ENCODE assay signal across 25 mouse cellular contexts in genomic region chr12:43852246-43852645, GRCm38 (mm10).
DNase-seq lines count a peak whose midpoint lies in the region; ATAC-seq and TF ChIP-seq lines count a peak whose summit lies in the region.
"Had no signal": no experiment of that assay in that cellular context is flagged by ENCODE, and none has a peak within 500 bp of the region (broad histone marks: within the 10 kb centered on the region; RNA-seq: fewer than 3 reads in every experiment).

No protein-coding gene starts in this region.

- TF ChIP-seq POLR2A in kidney, adult 2 months (IDR thresholded peaks at IDR 0.05; ENCODE audit: low read depth, low read length), result no peak

- H3K36me3 ChIP-seq in kidney, embryonic 15.5 days, result no peaks in the 10 kb centered on the region
- no peaks in the 10 kb centered on the region for H3K36me3 ChIP-seq in kidney, adult 2 months (ENCODE audit: control insufficient read depth, insufficient read depth, low read length)
- H3K36me3 ChIP-seq: embryonic facial prominence, embryonic 12.5 days; embryonic facial prominence, embryonic 15.5 days; heart, embryonic 12.5 days; heart, embryonic 15.5 days; hindbrain, embryonic 10.5 days; hindbrain, embryonic 13.5 days; intestine, embryonic 15.5 days had no signal

- H3K9me3 ChIP-seq in kidney, embryonic 15.5 days (replicated peaks), result no peaks in the 10 kb centered on the region
- H3K9me3 ChIP-seq: embryonic facial prominence, embryonic 12.5 days; embryonic facial prominence, embryonic 15.5 days; heart, embryonic 12.5 days; heart, embryonic 15.5 days; hindbrain, embryonic 10.5 days; hindbrain, embryonic 13.5 days; intestine, embryonic 15.5 days had no signal

- ATAC-seq in kidney, embryonic 15.5 days (replicated peaks; ENCODE audit: low FRiP score), result no peak; the same call in 1 of the 2 replicates
- ATAC-seq: CD4-positive, CD25-positive, alpha-beta regulatory T cell, adult 4 months; forebrain, embryonic 14.5 days; forebrain, postnatal 0 days; hindbrain, embryonic 16.5 days; intestine, embryonic 15.5 days had no signal

- no peaks in the 10 kb centered on the region for H3K27me3 ChIP-seq in kidney, embryonic 15.5 days
- H3K27me3 ChIP-seq in kidney, adult 2 months (replicated peaks; ENCODE audit: control insufficient read depth, insufficient read depth, low read length), result no peaks in the 10 kb centered on the region
- H3K27me3 ChIP-seq: embryonic facial prominence, embryonic 12.5 days; embryonic facial prominence, embryonic 15.5 days; heart, embryonic 12.5 days; heart, embryonic 15.5 days; hindbrain, embryonic 13.5 days; intestine, embryonic 15.5 days had no signal

- DNase-seq in kidney, adult 2 months, result no peak
- peak; percentile 57 for DNase-seq in adrenal gland, adult 8-10 months
- DNase-seq in adrenal gland, postnatal 10 days, result peak; percentile 13
- DNase-seq in layer of hippocampus, adult 9-10 months (ENCODE audit: low spot score), result no peak
- no peak for DNase-seq in urinary bladder, postnatal 14 days (ENCODE audit: low spot score)
- DNase-seq: cerebellum, adult 2 months; cerebellum, adult 9-11 months; cerebellum, postnatal 25 days; forebrain, postnatal 0 days; gastrocnemius, adult 2 months; gastrocnemius, postnatal 14 days; heart, adult 11 months; heart, postnatal 10 days; heart, postnatal 36 days had no signal

- H3K4me1 ChIP-seq in kidney, embryonic 15.5 days, result 0 out of 2 replicates have a peak, but pooled peaks cover 3% of the 10 kb centered on the region
- H3K4me1 ChIP-seq in kidney, adult 2 months (ENCODE audit: control insufficient read depth, insufficient read depth, low read length), result no peaks in the 10 kb centered on the region
- H3K4me1 ChIP-seq: embryonic facial prominence, embryonic 12.5 days; embryonic facial prominence, embryonic 15.5 days; heart, embryonic 12.5 days; heart, embryonic 15.5 days; hindbrain, embryonic 10.5 days; hindbrain, embryonic 13.5 days; intestine, embryonic 15.5 days had no signal

- H3K27ac ChIP-seq in kidney, embryonic 15.5 days, result 0 out of 2 replicates have a peak overlapping the region, but pooled peaks have one; percentile 3
- no peak overlapping the region for H3K27ac ChIP-seq in kidney, adult 2 months (ENCODE audit: insufficient read depth, low read depth, low read length)
- H3K27ac ChIP-seq: embryonic facial prominence, embryonic 12.5 days; embryonic facial prominence, embryonic 15.5 days; gastrocnemius, adult 2 months; heart, embryonic 15.5 days; hindbrain, embryonic 10.5 days; hindbrain, embryonic 13.5 days; intestine, embryonic 15.5 days had no signal

- no peak overlapping the region for H3K4me3 ChIP-seq in kidney, embryonic 15.5 days (replicated peaks)
- no peak overlapping the region for H3K4me3 ChIP-seq in kidney, adult 2 months (ENCODE audit: insufficient read depth, low read depth, low read length)
- H3K4me3 ChIP-seq: embryonic facial prominence, embryonic 12.5 days; embryonic facial prominence, embryonic 15.5 days; gastrocnemius, adult 2 months; heart, embryonic 12.5 days; heart, embryonic 15.5 days; hindbrain, embryonic 10.5 days; hindbrain, embryonic 13.5 days; intestine, embryonic 15.5 days had no signal

- no peak overlapping the region for H3K4me2 ChIP-seq in kidney, embryonic 15.5 days
- H3K4me2 ChIP-seq: embryonic facial prominence, embryonic 12.5 days; embryonic facial prominence, embryonic 15.5 days; heart, embryonic 12.5 days; heart, embryonic 15.5 days; hindbrain, embryonic 13.5 days; intestine, embryonic 15.5 days had no signal

- H3K9ac ChIP-seq in kidney, embryonic 15.5 days, result no peak overlapping the region
- H3K9ac ChIP-seq: embryonic facial prominence, embryonic 12.5 days; embryonic facial prominence, embryonic 15.5 days; forebrain, postnatal 0 days; heart, embryonic 12.5 days; heart, embryonic 15.5 days; hindbrain, embryonic 13.5 days; intestine, embryonic 15.5 days had no signal

- TF ChIP-seq CTCF in kidney, adult 2 months (conservative IDR thresholded peaks at IDR 0.05; ENCODE audit: insufficient read depth, insufficient read length, low read depth, low read length), result no peak

Comparison
In these comparisons a context has a peak if more than half of its experiments do, and no peak if none do; other contexts are left out.
1. DNase-seq: peak in adrenal gland, adult 8-10 months (single experiment) and adrenal gland, postnatal 10 days (single experiment); none in kidney, adult 2 months (single experiment), layer of hippocampus, adult 9-10 months (single experiment) and urinary bladder, postnatal 14 days (single experiment).